ENCODE assay signal across 12 mouse cellular contexts in the genomic region with DNA sequence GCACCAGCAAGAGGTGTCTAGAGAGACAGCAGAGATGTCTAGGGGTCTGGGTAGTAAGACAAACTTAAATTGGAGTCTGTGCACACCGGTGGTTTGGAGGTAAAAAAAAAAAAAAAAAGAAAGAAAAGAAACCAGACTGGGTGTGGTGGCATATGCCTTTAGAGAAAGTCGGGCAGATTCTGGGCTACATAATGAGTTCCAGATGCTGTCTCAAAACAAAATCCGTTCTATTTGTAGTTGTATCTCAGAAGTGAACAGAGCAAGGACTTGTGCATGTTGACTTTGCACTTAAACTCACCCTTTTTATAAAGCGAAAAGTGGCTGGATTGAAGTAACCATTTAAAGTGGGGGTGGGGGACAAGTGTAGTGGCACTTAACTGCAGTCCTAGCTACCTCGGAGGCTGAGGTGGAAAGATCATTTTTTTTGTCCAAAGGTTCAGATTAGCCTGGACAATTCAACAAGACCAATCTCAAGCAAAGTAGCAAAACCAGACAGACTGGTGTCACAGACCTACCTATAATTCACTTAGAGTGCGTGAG. TPM values are rescaled to one million over a fixed set of nuclear protein-coding genes. Genes with fewer than 3 reads are reported as not detected.
A peak's percentile ranks its signal among the peaks of the same experiment; 100 is the strongest.
DNase-seq lines count a peak whose midpoint lies in the region; ATAC-seq and TF ChIP-seq lines count a peak whose summit lies in the region.
"Had no signal": no experiment of that assay in that cellular context is flagged by ENCODE, and none has a peak within 500 bp of the region (broad histone marks: within the 10 kb centered on the region; RNA-seq: fewer than 3 reads in every experiment).

No protein-coding gene starts in this region.

- no peak overlapping the region for H3K4me3 ChIP-seq in intestine, embryonic 16.5 days (ENCODE audit: low read length)
- H3K4me3 ChIP-seq in intestine, embryonic 15.5 days (replicated peaks): no peak overlapping the region
- H3K4me3 ChIP-seq in embryonic facial prominence, embryonic 11.5 days (ENCODE audit: low read depth, low read length): no peak overlapping the region
- H3K4me3 ChIP-seq in intestine, postnatal 0 days (ENCODE audit: low read depth, low read length): no peak overlapping the region

- H3K9ac ChIP-seq in intestine, embryonic 16.5 days (ENCODE audit: low read depth, low read length): no peak overlapping the region
- H3K9ac ChIP-seq in intestine, embryonic 15.5 days: no peak overlapping the region
- no peak overlapping the region for H3K9ac ChIP-seq in embryonic facial prominence, embryonic 11.5 days (replicated peaks; ENCODE audit: low read length)
- H3K9ac ChIP-seq in intestine, postnatal 0 days (ENCODE audit: low read depth, low read length): no peak overlapping the region
- H3K9ac ChIP-seq: liver, postnatal 0 days had no signal

- 0 out of 2 replicates have a peak overlapping the region, but pooled peaks have one; percentile 45 for H3K27ac ChIP-seq in intestine, embryonic 16.5 days (ENCODE audit: low read length)
- no peak overlapping the region for H3K27ac ChIP-seq in intestine, embryonic 15.5 days
- no peak overlapping the region for H3K27ac ChIP-seq in embryonic facial prominence, embryonic 11.5 days (replicated peaks; ENCODE audit: low read depth, low read length)
- H3K27ac ChIP-seq in intestine, postnatal 0 days (ENCODE audit: low read depth, low read length): no peak overlapping the region
- H3K27ac ChIP-seq: hindbrain, embryonic 14.5 days had no signal

- peak; percentile 69 for DNase-seq in embryonic facial prominence, embryonic 11.5 days (ENCODE audit: low spot score)
- peak; percentile 52 for DNase-seq in lung, postnatal 36 days
- DNase-seq in heart, adult 11 months: no peak
- DNase-seq in cerebellum, postnatal 36 days: no peak

- H3K4me2 ChIP-seq in intestine, embryonic 16.5 days (ENCODE audit: low read depth, low read length): no peak overlapping the region
- no peak overlapping the region for H3K4me2 ChIP-seq in intestine, embryonic 15.5 days (replicated peaks)
- no peak overlapping the region for H3K4me2 ChIP-seq in embryonic facial prominence, embryonic 11.5 days (ENCODE audit: low read depth, low read length)
- peak overlapping the region; percentile 83; the same call in 1 of the 2 replicates for H3K4me2 ChIP-seq in intestine, postnatal 0 days (replicated peaks; ENCODE audit: low read depth)

- TF ChIP-seq CTCF in intestine, postnatal 0 days (IDR thresholded peaks at IDR 0.05; ENCODE audit: low read depth): no peak

- H3K27me3 ChIP-seq in intestine, embryonic 16.5 days (replicated peaks; ENCODE audit: control insufficient read depth, insufficient read depth, low read length): no peaks in the 10 kb centered on the region
- no peaks in the 10 kb centered on the region for H3K27me3 ChIP-seq in intestine, embryonic 15.5 days (replicated peaks)
- H3K27me3 ChIP-seq in embryonic facial prominence, embryonic 11.5 days (ENCODE audit: control insufficient read depth, insufficient read depth, low read length): no peaks in the 10 kb centered on the region
- H3K27me3 ChIP-seq in intestine, postnatal 0 days (replicated peaks; ENCODE audit: control insufficient read depth, insufficient read depth, low read length): no peaks in the 10 kb centered on the region

- no peak for ATAC-seq in intestine, embryonic 16.5 days
- ATAC-seq in intestine, embryonic 15.5 days: no peak
- ATAC-seq in embryonic facial prominence, embryonic 11.5 days (replicated peaks; ENCODE audit: insufficient number of reproducible peaks, low FRiP score, low TSS enrichment, low read depth): no peak
- ATAC-seq in intestine, postnatal 0 days: no peak
- no peak for ATAC-seq in frontal cortex, adult (ENCODE audit: low TSS enrichment)

- no peaks in the 10 kb centered on the region for H3K9me3 ChIP-seq in intestine, embryonic 16.5 days (ENCODE audit: control insufficient read depth, low read length)
- no peaks in the 10 kb centered on the region for H3K9me3 ChIP-seq in intestine, embryonic 15.5 days
- no peaks in the 10 kb centered on the region for H3K9me3 ChIP-seq in embryonic facial prominence, embryonic 11.5 days (replicated peaks; ENCODE audit: control insufficient read depth, low read length)
- H3K9me3 ChIP-seq in intestine, postnatal 0 days (ENCODE audit: control insufficient read depth): no peaks in the 10 kb centered on the region
- H3K9me3 ChIP-seq: forebrain, embryonic 10.5 days; midbrain, embryonic 10.5 days had no signal

- peaks cover 39% of the 10 kb centered on the region for H3K4me1 ChIP-seq in intestine, embryonic 16.5 days (ENCODE audit: control insufficient read depth, insufficient read depth, low read length)
- peaks cover 33% of the 10 kb centered on the region for H3K4me1 ChIP-seq in intestine, embryonic 15.5 days (replicated peaks)
- peaks cover 3% of the 10 kb centered on the region; the same call in 1 of the 2 replicates for H3K4me1 ChIP-seq in embryonic facial prominence, embryonic 11.5 days (ENCODE audit: control insufficient read depth, insufficient read depth, low read length)
- peaks cover 19% of the 10 kb centered on the region for H3K4me1 ChIP-seq in intestine, postnatal 0 days (replicated peaks; ENCODE audit: control insufficient read depth, insufficient read depth, low read length)

- 46% methylated on average over 6 of the region's 6 CpGs for WGBS in intestine, embryonic 16.5 days
- 47% methylated on average over 6 of the region's 6 CpGs for WGBS in intestine, embryonic 15.5 days
- 39% methylated on average over 6 of the region's 6 CpGs for WGBS in embryonic facial prominence, embryonic 11.5 days
- 42% methylated on average over 6 of the region's 6 CpGs for WGBS in intestine, postnatal 0 days

- no peaks in the 10 kb centered on the region for H3K36me3 ChIP-seq in intestine, embryonic 16.5 days (ENCODE audit: control insufficient read depth, insufficient read depth, low read length)
- no peaks in the 10 kb centered on the region for H3K36me3 ChIP-seq in intestine, embryonic 15.5 days
- no peaks in the 10 kb centered on the region for H3K36me3 ChIP-seq in embryonic facial prominence, embryonic 11.5 days (replicated peaks; ENCODE audit: control insufficient read depth, insufficient read depth, low read depth, low read length)
- peaks cover 6% of the 10 kb centered on the region; the same call in 1 of the 2 replicates for H3K36me3 ChIP-seq in intestine, postnatal 0 days (ENCODE audit: control insufficient read depth, insufficient read depth)

RNA-seq across cellular contexts. Expression of a gene that starts 0.9 kb away (rescaled TPM):
- polyA plus RNA-seq in intestine, embryonic 16.5 days (2015; fragmentation: Nextera tagmentation; extraction: Ambion mirVana): 18.6 and 20.6 TPM in 2 replicates
- 22.0 and 22.2 TPM in 2 replicates for polyA plus RNA-seq in intestine, embryonic 15.5 days (2015; fragmentation: Nextera tagmentation; extraction: Ambion mirVana)
- 31.1 and 36.1 TPM in 2 replicates for polyA plus RNA-seq in embryonic facial prominence, embryonic 11.5 days (2014; fragmentation: Nextera tagmentation; extraction: Ambion mirVana)
- polyA plus RNA-seq in intestine, postnatal 0 days (2015; fragmentation: Nextera tagmentation; extraction: Ambion mirVana): 17.5 and 18.0 TPM in 2 replicates

RNA-seq across cellular contexts. Expression of a gene that starts 54.5 kb away (rescaled TPM):
- polyA plus RNA-seq in intestine, embryonic 16.5 days (2015; fragmentation: Nextera tagmentation; extraction: Ambion mirVana): 8.8 and 10.6 TPM in 2 replicates
- 8.1 and 8.3 TPM in 2 replicates for polyA plus RNA-seq in intestine, embryonic 15.5 days (2015; fragmentation: Nextera tagmentation; extraction: Ambion mirVana)
- polyA plus RNA-seq in embryonic facial prominence, embryonic 11.5 days (2014; fragmentation: Nextera tagmentation; extraction: Ambion mirVana): 0.57 and 0.95 TPM in 2 replicates
- polyA plus RNA-seq in intestine, postnatal 0 days (2015; fragmentation: Nextera tagmentation; extraction: Ambion mirVana): 24.7 and 27.2 TPM in 2 replicates

Comparison
In these comparisons a context has a peak if more than half of its experiments do, and no peak if none do; other contexts are left out.
1. DNase-seq: peak in embryonic facial prominence, embryonic 11.5 days (single experiment) and lung, postnatal 36 days (single experiment); none in heart, adult 11 months (single experiment) and cerebellum, postnatal 36 days (0 of 2).